Mouse (Mus musculus): ENCODE data around the gene Rapgef3. TPM values are rescaled to one million over a fixed set of nuclear protein-coding genes. Genes with fewer than 3 reads are reported as not detected.

The Rapgef3 gene
- total RNA-seq, 2 experiments from 2014 or later, result 33.1 to 35.1 TPM

DNA sequence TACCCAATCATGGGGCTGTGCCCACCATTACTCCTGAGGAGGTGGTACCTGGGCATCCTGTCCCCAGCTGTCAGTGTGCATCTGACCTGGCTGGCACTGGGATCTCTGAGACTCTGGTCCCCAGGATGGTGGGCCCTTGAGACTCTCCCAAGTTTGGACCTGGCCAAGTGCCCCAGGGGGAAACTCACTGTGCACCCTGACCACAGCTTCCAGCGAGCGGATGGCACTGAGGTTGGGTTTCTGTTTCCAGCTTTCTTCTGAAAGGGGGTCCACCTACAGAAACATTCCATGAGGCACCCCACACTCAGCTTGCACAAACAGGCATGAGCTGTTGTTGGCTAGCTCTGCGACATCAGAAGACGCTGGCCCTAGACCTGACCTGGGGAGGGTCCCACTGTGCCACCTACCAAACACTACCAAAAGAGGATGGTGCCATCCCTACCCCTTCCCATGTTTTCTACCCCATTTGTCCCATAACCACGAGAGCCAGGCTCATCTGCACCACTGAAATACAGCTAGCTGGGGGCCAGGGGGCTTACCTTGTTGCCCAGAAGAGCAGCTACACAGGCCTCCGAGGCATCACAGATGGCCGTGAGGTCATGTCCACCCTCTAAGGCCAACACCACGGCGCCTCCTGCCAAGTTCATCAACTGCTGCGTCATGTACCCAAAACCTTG lies 27.9 kb upstream of the Rapgef3 start:
- no peak for DNase-seq (ENCODE audit: low spot score in 2 of 2)

GRCm38 (mm10) chr15:97794268-97794667 lies 26.5 kb upstream of the Rapgef3 start:
- no peak for DNase-seq (ENCODE audit: low spot score in 2 of 2)
- intact Hi-C loops (cut with DNase I), result no loop called here

More for the DNA sequence above, 27.9 kb upstream of the Rapgef3 start:
- intact Hi-C loops (cut with DNase I), result no loop called here

GRCm38 (mm10) chr15:97793386-97794153 lies 25.8 kb upstream of the Rapgef3 start:
- DNase-seq (ENCODE audit: low spot score in 2 of 2), result no peak
- intact Hi-C loops (cut with DNase I), result no loop called here

DNA sequence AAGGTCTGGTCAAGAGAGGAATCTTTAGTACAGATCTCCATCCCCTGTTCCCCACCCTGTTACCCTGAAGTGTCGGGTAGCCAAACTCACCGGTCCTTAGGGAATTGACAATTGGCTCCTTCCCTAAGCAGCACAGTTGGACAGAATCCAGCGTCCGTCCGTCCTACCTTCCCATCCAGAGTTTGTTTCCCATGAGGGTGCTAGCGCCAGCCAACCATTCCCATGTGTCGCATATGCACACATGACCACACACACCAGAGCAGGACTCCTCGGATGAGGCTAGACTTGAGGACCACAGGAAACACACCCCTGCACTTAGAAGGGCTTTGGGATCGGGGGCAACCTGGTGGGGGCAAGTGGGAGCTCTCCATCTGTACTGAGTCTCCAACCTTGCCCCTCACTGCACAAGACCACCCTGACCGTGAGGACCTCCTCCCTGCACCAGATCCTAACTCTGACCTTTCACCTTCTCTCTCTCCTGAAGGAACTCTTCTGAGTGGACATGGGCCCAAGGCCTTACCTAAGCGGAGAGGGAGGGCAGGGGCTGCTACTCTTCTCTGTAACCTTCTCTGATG lies 23.4 kb upstream of the Rapgef3 start:
- intact Hi-C loops (cut with DNase I), result no loop called here
- DNase-seq (ENCODE audit: low spot score in 2 of 2), result no peak

DNA sequence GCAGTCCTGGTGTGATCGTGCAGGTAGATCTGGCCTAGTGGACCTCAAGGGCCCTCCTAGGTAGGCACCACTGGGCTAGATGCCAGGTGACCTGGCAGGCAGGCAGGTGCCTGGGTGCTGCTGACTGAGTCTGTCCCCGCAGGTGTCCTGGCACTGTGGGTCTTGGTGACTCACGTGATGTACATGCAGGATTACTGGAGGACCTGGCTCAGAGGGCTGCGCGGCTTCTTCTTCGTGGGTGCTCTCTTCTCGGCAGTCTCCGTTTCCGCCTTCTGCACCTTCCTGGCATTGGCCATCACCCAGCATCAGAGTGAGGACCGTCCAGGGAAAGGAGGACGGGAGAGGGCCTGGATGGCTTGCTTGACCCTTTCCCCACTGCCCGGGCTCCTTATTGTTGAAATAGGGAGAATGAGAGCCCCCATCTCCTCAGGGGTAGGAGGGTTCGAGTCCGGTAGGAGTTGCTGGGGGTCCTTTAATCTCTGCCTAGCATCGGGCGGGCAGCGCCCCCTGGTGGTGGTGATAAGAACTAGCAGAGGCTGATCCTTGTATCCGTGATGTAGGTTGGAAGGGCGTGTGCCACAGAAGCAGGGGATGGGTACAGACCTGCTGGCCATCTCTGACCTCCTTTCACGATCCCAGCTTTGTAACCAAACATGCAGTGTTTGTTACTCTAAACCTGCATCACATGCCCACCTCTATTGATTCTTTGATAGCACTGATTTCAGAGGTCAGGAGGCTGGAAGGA lies 22.2 kb upstream of the Rapgef3 start:
- intact Hi-C loops (cut with DNase I), result no loop called here
- peak; percentile 59 to 62 for DNase-seq (ENCODE audit: low spot score in 2 of 2)

DNA sequence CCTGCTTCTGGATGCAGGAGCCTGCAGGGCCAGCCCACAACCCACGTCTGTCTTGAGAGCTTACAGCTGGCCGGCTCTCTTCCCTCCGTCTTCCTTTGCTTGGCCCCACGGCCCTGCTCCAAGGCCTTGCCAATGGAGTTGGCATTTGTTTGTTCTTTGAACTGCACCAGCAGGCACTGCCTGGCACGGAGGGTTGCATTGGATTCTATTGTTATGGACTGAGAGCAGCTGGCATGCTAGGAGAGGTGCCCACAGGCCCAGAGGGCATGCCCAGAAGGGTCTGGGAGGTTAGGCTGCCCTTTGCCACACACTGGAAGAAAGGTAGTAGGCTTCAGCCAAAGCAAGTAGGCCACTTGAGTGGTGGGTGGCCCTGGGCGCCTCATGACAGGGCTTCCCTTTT lies 21.0 kb upstream of the Rapgef3 start:
- DNase-seq (ENCODE audit: low spot score in 2 of 2), result peak; percentile 54 to 72
- intact Hi-C loops (cut with DNase I), result no loop called here

DNA sequence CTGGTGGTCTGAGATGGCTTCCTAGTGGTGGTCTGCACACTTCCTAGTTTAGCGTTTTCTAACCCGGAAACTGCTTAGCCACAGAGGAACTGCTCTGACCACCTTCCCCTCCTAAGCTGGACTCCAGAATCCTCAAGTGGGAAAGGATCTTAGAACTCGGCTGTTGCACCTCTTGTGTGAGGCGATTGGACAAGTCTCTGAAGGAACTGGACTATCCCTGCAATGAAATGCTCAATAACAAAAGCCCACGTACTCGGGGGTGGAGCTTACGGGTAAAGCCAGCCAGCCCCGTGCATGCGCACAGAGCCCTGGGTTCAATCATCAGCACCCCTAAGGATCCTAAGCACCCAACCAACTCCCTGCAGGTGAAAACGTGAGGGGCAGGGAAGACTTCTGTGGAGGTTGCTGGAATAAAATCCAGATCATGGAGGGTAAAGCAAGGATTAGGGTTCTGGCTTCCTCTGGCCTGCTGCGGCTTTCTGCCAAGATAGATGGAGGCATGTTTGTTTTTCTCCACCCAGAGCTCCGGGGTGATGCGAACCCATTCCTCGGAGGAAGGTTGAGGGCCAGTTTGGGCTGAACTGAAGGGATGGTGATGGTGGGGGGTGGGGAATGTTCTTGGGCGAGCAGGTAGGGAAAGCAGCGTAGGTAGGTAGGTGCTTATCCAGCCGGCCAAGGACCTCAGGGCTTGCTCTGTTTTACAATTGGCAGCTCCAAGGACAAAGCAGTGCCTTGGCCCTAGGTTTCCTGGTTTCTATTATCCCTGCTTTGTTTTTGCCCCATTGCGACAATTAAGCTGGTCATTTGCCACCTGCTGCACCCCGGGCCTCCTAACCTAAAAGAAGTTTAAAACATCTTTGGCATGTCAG lies 20.3 kb upstream of the Rapgef3 start:
- intact Hi-C loops (cut with DNase I), result no loop called here
- peak in 1 of 2 experiments; percentile 51 for DNase-seq (ENCODE audit: low spot score in 2 of 2)

DNA sequence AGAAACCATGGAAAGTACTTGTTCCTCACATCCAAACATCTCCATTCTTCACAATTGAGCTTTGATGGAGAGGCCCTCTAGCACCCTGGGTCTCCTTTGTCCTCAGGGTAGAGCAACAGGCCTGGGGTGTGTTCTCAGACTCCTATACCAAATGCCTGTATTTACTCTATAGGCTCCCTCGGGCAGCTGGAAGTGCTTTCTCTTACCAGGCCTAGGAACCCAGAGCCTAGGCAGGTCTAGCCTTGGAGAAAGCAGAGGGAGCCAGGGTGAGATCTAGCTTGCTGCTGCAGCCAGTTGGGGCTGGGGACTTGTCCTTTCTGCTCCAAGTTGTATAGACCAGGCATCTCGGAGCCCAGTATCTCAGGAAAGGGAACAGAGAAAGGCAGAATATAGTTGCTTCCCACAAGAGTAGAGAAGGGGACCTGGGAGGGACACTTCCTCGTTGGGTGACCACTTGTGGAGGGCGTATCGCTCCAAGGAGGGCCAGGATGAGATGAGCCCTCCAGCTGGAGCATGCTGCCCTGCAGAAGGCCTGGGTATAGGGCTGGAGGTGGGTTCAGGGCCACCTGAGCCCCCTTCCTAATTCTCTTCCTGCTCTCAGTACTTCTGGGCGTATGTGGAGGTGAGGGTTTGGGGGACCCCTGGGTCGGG lies 19.5 kb upstream of the Rapgef3 start:
- intact Hi-C loops (cut with DNase I), result no loop called here

GRCm38 (mm10) chr15:97786412-97787112 lies 18.8 kb upstream of the Rapgef3 start:
- intact Hi-C loops (cut with DNase I), result no loop called here
- peak in 1 of 2 experiments; percentile 61 for DNase-seq (ENCODE audit: low spot score in 2 of 2)

More for the DNA sequence above, 19.5 kb upstream of the Rapgef3 start:
- DNase-seq (ENCODE audit: low spot score in 2 of 2), result no peak

DNA sequence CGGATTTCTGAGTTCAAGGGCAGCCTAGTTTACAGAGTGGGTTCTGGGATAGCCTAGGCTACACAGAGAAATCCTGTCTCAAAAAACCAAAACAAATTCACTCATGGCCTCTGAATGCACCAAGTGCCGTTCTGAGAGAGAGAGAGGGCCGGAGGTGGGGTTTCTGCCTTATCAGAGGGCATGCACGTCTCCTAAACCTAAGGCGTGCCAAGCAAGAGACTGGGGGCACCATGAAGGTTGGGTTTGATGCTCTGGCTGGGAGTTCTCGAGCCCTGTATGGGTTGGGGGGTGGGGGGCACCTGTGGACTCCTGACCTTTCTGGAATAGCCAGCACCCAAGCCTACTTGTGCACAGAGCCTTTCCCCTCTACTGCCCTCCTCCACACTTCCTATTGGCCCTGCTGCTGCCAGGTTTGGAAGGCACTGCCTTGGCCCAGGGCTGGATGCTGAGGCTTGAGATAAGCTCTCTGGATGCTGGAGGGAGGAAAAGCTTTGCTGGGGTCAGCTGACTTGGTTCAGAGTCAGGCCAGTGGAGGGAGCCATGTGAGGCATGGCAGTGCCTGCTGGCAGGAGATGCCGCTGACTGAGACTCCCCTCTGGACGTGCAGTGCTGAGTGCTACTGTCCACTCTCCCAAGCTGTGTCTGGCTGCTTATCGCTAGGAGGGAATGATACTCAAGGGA lies 18.1 kb upstream of the Rapgef3 start:
- intact Hi-C loops (cut with DNase I), result loop anchor here (2.0 kb wide), 3 partner anchors 45 to 177 kb away; no protein-coding TSS in a partner anchor
- peak in 1 of 2 experiments; percentile 38 for DNase-seq (ENCODE audit: low spot score in 2 of 2)

DNA sequence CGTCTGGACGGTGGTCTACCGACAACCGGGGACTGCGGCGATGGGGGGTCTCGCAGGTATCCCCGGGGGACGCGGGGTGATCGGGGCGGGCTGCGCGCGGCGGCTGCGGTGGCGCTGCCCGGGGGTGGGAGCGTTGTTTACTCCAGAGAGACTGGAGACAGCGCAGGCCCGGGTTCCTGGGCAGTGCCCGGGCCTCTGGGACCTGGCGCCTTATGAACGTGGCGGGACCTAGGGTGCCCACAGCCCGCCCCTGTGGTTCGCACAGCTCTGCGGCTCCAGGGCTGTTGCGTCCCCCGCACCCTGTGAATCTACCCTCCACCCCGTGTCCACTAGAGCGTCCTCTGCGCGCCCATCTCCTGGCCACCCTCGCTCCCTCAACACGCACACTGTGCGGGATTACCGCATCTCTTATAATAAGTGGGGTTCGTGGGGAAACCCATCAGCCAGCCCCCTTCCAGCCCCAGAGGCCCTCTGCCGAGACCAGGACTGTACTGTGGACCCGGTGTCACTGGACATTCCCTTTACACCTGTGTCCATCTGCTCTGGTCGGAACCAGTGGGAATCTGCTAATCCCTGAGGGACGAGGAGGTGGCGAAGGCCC lies 16.9 kb upstream of the Rapgef3 start:
- intact Hi-C loops (cut with DNase I), result loop anchor here (2.0 to 5.0 kb wide), 4 partner anchors 46 to 178 kb away; no protein-coding TSS in a partner anchor

GRCm38 (mm10) chr15:97784092-97784559 lies 16.4 kb upstream of the Rapgef3 start:
- intact Hi-C loops (cut with DNase I), result loop anchor here (2.0 to 5.0 kb wide), 4 partner anchors 47 to 179 kb away; no protein-coding TSS in a partner anchor
- DNase-seq (ENCODE audit: low spot score in 2 of 2), result peak; percentile 85

More for the DNA sequence above, 16.9 kb upstream of the Rapgef3 start:
- peak in 1 of 2 experiments; percentile 48 for DNase-seq (ENCODE audit: low spot score in 2 of 2)

DNA sequence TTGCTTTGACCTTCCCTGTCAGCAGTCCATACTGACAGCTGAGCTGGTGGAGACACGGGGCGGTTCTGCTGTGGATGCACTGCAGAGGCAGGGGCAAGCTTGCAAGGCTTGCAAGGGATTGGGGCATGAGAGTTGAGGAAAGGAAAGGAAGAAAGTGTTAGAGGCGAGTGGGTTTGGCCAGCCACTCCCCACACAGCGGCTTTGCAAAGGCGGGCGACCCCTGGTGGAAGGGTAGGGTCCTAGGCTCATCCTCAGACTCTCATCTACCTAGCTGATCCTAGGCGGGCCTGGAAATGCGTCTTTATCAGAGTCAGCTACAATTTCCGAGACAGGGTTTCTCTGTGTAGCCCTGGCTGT lies 15.0 kb upstream of the Rapgef3 start:
- DNase-seq (ENCODE audit: low spot score in 2 of 2), result peak in 1 of 2 experiments; percentile 50
- intact Hi-C loops (cut with DNase I), result loop anchor here (1.0 to 5.0 kb wide), 3 partner anchors 15 to 170 kb away; partner anchors contain the start of gene Rapgef3

DNA sequence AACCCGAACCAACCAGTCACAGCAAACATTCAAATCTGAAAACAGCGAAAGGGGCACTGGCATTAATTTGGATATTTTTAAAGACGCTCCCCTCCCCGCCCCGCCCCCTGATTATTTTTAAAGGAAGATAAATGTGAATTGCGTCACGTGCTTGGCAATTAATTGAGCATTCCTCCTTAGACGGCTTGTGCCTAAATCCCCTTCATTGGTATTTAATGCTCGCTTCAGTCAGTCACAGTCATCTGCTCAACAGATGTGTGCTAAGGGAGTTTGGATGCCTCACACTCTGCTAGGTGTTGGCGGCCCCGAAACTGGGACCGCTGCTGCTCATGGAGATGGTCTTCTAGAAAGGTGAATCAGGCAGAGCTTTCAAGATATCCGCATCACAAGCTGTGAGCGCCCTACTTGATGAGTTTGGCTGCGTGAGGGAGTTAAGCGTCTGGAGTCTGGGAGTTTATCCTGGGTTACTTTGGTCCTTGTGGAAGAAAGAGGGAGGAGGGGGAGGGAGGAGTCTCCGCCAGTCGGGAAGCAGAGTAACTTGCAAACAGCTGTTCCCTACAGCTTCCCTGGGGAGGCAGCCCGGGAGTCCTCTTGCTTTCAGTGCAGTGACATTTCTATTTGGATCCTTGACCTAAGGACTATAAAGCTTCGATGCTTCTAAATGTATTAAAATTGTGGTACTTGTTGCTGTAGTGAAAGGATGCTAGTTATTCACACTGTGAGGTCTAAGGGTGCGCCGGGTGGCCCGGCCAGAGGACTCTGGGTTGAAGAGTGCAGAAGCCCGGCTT lies 14.4 kb upstream of the Rapgef3 start:
- DNase-seq (ENCODE audit: low spot score in 2 of 2), result peak in 1 of 2 experiments; percentile 46
- intact Hi-C loops (cut with DNase I), result loop anchor here (1.0 to 5.0 kb wide), 3 partner anchors 15 to 171 kb away; partner anchors contain the start of gene Rapgef3

GRCm38 (mm10) chr15:97780611-97781031 lies 12.8 kb upstream of the Rapgef3 start:
- intact Hi-C loops (cut with DNase I), result loop anchor here (5.0 kb wide), 1 partner anchor 108 kb away; no protein-coding TSS in a partner anchor
- DNase-seq (ENCODE audit: low spot score in 2 of 2), result peak in 1 of 2 experiments; percentile 60

DNA sequence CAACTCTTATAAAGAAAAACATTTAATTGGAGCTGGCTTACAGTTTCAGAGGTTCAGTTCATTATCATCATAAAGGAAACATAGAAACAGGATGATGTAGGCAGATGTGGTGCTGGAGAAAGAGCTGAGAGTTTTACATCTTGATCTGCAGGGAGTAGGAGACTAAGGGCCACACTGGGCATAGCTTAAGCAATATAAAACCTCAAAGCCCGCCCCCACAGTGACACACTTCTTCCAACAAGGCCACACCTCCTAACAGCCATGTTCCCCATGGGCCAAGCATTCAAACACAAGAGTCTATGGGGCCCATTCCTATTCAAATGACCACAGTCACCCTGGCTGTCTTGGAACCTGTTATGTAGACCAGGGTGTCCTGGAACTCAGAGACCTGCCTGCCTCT lies 11.8 kb upstream of the Rapgef3 start:
- intact Hi-C loops (cut with DNase I), result no loop called here
- DNase-seq (ENCODE audit: low spot score in 2 of 2), result no peak

Measured in left cerebral cortex, postnatal 25 days (tissue).